Mouse (Mus musculus): ENCODE results near the gene Dlx3.

Dlx3 gene

DNA sequence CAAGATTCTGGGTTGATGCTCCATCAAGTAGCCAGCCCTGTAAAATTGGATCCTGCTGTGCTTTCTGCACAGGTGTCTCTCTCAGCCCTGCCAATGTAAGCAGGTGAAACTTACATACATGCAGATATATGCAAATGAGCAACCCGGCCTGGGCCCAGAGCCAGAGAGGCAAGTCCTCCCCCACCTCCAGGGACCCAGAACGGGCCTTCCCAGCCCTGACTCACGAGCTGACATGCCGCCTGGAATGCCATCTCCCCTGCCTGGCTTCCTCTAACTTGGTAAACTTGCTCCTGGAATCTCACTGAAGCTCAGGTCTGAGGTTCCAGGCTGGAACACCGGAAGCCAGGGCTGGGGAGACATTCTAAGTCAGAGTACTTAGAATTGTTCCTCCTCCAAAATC, 33.2 kb downstream of the Dlx3 start:
- CTCF ChIA-PET = no interaction called here

DNA sequence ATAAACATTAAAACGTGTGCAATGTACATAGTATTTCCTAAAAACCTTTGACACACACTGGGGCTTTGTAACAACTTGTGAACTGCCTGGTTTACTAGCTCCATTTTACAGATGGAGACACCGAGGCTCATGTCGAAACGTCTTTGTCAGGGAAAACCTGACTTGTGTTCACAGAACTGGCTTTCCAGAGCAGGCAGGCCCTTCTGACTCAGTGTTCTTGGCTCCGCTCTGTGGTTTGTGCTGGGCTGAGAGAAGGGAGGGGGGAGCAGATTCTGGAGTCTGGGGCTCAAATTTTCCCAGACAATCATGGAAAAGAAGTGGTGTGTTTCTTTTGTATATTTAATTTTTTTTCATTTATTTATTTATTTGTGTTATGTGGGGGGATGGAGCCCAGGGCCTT, 33.8 kb downstream of the Dlx3 start:
- CTCF ChIA-PET = no interaction called here

DNA sequence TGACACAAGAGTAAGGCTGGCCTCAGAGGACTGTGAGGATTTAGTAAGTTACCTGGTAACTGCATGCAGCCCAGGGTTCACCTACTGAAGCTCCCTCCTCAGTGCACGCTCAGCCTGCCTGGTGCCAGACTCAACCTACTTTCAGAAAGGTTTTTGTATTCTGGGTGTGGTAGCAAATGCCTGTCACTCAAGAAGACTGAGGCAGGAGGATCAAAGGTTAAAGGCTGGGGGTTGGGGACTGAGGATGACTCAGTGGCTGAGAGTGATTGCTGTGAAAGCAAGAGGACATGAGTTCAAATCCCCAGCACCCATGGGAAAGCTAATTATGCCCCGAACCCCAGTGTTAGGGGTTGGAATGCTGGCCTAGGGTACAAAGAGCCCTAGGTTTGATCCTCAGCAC, 35.6 kb downstream of the Dlx3 start:
- CTCF ChIA-PET = interaction anchor here (0.6 kb wide), 1 partner anchor 78 kb away, joined by 7 read pairs; no protein-coding TSS in a partner anchor

- CTCF ChIA-PET = no interaction called here
These were observed 37.4 kb downstream of the Dlx3 start for GRCm38 (mm10) chr11:95157356-95157755.

DNA sequence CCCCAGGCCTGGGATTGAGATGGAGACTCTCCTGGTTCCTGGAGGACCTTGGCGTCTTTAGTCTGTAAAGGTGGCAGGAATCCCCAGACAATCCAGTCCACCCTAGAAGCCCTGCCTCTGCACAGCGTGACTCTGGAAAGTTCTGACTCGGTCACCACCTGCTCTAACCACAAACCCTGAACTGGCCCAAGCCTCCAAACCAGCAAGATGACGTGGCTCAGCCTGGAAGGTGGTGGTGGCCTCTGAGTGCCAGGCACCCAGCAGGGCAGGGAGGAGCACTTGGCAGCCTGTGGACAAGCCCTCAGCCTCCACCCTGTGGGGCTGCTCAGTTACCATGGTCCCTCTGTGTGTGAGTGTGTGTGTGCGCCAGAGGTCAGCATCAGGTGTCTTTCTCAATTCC, 38.0 kb downstream of the Dlx3 start:
- CTCF ChIA-PET = no interaction called here

DNA sequence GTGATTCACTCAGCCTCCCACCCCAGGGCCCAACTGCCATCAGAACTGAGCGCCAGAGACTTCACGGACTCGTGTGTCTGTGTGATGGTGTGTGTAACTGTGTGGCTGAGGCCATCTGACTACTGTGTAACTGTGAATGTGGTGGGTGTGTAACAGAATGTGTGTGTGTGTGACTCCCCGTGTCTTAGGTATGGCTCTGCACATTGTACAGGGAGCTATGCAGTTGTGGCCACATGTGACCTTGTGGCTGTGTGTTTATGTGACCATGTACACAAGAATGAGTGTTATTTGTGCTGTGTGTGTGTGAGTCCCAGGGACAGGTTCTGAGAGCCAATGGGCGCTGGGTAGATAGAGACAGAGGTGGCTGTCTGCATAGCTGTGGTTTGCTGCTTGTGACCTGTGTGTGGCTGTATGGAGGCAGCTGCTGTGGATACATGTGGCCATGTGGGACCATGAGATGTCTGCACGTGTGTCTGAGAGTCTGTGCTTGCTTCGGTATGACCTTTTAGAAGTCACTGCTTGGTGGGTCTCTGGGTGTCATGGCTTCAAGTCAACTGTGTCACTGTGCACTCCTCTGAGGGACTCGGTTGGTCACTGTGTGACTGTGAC, 39.9 kb downstream of the Dlx3 start:
- CTCF ChIA-PET = no interaction called here

GRCm38 (mm10) chr11:95160693-95161092, 40.8 kb downstream of the Dlx3 start:
- CTCF ChIA-PET = no interaction called here

GRCm38 (mm10) chr11:95161708-95162107, 41.8 kb downstream of the Dlx3 start:
- CTCF ChIA-PET = no interaction called here

- CTCF ChIA-PET = no interaction called here
These were observed 45.9 kb downstream of the Dlx3 start for GRCm38 (mm10) chr11:95165857-95166256.

Data from spleen, embryonic (tissue).